Mouse (Mus musculus) cerebellum, adult (tissue): ENCODE measurements around the gene Kalrn.

Source experiments
- ATAC-seq: cut with Nextera tagmentation; 2 replicates; pipeline ENCODE4 v1.9.2; 2017; ENCODE audit warnings: mild to moderate bottlenecking, moderate library complexity, mixed read lengths; ENCODE audit not compliant: insufficient number of reproducible peaks, low FRiP score, low TSS enrichment

The Kalrn gene

GRCm38 (mm10) chr16:34573151-34573802 is at the start of gene Kalrn:
Kalrn (minus strand) TSS chr16:34573532.
- ATAC-seq, result peak; percentile 88

GRCm38 (mm10) chr16:34614021-34614420 is 40.7 kb upstream of the Kalrn start:
- no peak for ATAC-seq

- ATAC-seq, result no peak
These were observed 36.8 kb upstream of the Kalrn start for GRCm38 (mm10) chr16:34610137-34610536.

GRCm38 (mm10) chr16:34605679-34606078 is 32.3 kb upstream of the Kalrn start:
- peak; percentile 66; the same call in 1 of the 2 replicates for ATAC-seq

DNA sequence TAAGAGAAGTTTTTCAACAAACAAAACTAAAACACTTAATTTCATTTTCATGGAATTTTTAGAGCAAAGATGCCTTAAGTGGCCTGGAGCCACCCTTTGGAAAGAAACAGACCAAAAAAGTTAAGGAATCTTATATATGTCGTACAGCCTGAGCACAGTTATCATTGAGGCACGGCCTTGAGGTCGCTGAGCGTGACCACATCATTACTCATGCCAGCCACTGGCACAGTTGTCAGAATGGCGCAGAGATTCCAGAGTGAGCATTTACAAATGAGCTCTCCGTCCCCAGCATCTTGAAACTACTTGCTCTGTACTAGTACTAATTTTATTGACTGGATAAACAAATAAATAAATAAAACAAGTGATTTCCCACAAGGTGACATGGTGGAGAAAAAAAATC is 30.5 kb upstream of the Kalrn start:
- ATAC-seq, result no peak

GRCm38 (mm10) chr16:34603076-34603475 is 29.7 kb upstream of the Kalrn start:
- no peak for ATAC-seq

GRCm38 (mm10) chr16:34601954-34602353 is 28.6 kb upstream of the Kalrn start:
- no peak for ATAC-seq

DNA sequence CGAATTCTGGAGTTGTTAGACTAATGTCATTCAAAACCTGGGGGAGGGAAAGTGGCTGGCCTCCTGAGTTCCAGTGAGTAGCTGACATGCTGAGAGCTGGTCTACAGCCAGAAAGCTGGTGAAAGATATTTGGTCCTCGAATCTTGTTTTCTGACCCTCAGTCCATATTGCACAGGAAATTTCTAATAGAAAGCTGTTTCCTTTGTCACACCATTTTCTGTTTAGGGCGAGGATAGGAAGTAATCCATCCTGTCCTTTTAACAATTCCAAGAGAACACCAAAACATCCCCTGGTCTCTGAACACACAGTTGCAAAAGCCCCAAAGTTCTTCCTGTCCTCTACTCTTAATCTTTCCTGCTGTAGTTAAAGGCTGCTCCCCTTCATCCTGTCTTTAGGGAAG is 22.0 kb upstream of the Kalrn start:
- ATAC-seq, result no peak

- ATAC-seq, result no peak
These were observed 21.4 kb upstream of the Kalrn start for GRCm38 (mm10) chr16:34594597-34595262.

DNA sequence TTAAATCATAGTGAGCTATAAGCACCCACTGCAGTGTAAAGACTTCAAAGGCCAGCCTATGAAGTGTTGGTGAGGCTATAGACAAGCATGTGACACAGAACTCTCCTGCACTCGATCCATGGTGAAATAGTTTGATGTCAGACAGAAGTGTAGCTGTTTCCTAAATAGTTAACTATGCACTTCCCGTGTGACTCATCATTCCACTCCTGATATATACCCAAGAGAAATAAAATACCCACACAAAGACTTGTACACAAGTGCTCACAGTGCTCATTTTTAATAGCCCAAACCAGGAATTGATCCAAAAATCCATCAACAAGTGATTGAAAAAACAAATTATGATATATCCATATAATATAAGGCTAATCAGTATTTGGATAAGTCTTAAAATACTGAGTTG is 19.4 kb upstream of the Kalrn start:
- ATAC-seq, result no peak

GRCm38 (mm10) chr16:34591934-34592333 is 18.6 kb upstream of the Kalrn start:
- no peak for ATAC-seq

DNA sequence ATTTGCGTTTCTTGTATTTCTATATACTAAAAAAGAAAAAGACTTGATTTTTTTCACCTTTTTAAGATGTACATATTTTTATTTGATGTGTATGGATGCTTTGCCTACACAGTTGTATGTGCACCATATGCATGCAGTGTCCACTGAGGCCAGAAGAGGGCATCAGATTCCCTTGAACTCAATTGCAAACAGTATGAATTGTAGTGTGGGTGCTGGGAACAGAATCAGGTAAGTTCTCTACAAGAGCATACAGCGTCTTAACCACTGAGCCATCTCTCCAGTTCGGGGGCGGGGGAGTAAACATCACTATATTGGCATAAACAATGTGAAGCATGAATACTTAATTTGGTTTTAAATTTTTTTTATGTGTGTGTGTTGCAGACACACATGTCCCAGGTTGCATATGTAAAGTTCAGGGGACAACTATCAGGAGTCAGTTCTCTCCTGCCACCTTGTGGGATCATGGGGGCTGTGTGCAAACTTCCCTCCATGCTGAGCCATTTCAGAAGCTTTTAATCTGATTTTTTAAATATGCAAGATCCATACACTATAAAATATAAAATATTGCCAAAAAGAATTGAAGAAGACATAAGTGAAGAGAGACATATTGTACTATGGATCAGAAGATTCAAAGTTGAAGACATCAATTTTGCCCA is 6.5 kb upstream of the Kalrn start:
- no peak for ATAC-seq

DNA sequence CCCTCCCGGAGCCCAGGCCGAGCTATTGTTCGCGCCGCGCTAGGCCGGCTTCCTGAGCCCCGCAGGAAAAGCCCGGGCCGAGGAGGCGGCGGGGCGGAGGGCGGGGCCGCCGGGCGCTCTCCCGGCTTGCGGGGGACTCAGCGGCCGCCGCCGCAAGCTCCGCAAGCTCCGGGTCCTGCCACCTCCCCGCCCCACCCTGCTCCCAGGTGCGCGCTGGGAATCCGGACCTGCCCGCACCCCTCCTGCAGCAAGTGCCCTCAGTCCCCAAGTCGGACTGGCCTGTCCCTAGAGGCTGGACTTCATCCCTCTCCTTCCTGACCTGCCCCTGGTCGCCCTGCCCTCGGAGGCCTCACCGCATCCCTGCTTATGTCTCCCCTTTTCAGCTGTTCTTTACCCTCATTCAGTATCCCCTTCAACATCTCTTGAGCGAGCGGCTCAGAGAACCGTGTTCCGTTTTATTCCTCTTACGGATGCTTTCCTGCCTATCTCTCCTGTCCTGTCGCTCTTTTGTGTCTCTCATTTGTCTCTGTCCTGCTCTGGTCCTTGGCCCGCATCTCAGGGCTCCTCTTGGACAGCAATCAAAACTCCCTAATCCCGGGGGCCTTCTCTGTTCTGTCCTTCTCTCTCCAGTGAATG is 642 bp upstream of the Kalrn start:
- ATAC-seq, result peak; percentile 63

DNA sequence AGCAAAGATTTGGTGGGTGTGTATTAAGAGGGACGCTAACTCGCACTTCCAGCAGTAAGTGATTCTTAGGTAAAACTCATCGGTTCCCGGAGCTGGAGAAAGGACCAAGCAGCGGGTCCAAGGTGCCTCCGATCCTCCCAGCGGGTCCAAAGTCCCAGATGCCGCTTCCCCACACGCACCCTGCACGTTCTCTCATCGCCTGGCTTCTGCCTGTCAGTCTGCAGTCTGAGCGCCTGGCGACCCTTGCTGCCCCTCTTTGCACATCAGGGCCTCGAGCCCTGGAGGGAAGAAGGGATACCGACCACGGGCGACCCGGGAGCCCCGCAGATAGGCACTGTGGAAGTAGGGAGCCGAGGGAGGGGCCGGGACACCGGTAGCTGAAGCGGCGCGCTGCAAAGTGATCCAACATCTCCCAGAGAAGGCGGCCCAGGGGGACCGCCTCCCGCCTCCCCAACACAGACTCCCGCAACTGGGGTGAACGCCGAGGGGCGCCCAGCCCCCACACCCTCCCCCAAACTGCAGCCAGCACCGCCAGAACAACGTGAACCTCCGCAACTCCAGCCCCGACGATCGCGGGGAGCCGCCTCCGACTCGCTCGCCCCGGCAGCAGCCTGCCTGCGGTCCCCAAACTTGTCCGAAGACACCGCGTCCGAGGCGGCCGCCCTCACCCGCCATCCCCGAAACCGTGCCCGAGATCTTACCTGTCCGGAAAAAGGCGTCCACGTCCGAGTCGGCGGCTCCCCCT is 754 bp downstream of the Kalrn start:
- ATAC-seq, result no peak

DNA sequence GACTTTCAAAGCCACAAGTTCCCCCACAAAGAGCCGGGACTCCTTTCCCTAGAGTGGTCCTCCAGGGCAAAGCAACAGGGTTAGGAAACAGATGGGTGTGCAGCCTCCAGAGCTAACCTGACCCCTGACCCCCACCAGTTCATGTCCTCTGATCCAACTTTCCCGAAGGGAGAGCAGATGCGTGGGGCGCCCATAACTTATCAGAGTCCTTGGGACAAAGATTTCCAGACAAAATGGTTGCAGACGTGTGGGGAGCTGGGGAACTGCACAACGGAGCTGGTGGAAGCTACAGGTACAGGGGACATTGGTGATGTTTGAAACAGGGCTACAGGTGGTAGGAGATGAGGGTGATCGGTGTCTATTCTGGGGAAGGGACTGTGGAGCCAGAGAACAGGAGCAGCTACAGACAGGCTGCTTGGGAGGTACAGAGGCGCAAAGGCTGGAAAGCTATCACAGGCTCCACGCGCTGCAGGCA is 1.4 kb downstream of the Kalrn start:
- ATAC-seq, result no peak

DNA sequence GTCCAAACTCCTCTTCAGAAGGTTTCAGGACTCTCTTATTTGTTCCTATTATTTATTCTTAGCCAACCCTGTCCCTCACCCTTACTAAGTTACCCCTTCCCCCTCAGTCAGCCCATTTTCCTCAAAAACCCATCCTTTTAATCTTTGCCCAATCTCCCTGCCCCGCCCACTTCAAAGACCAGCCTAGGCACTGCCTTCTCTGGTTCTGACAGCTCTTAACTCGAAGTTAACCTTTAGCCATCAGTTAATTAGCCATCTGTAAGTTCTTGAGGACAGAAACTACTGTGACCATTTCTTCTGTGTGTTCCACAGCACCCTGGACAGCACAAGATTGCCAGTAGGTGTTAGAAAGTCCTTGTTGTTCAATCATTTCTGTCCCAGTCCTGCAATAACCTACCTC is 3.4 kb downstream of the Kalrn start:
- no peak for ATAC-seq

GRCm38 (mm10) chr16:34568831-34569230 is 4.5 kb downstream of the Kalrn start:
- no peak for ATAC-seq

DNA sequence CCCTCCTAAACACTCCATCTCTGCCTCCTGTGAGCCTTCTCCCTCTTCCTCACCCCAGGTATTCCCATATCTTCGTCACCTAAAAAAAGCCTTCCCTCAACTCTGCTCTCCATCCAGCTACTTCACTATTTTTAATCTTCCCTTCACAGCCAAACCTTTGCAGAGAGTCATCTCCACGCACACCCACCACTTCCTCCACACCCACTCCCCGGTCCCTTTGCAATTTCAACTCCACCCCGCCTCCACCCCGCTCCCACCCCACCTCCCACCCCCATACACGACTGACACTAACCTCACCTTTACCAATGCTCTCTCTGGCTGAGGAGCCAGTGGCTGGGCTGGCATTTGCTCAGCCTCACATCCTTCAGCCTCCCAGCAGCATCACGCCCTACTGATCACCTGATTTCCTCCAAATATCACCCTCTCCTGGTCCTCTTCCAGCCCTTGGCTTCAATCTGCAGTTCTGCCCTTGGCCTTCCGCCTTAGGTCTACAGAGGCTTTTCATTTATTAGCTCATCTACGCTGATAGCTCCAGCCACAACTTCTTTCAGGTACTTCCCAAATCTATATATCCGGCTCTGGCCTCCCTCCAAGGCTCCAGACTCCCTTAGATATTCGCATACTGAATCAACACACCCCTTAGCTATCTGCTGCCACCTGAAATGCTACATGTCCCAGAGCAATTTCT is 9.6 kb downstream of the Kalrn start:
- no peak for ATAC-seq

GRCm38 (mm10) chr16:34561734-34562135 is 11.6 kb downstream of the Kalrn start:
- no peak for ATAC-seq

DNA sequence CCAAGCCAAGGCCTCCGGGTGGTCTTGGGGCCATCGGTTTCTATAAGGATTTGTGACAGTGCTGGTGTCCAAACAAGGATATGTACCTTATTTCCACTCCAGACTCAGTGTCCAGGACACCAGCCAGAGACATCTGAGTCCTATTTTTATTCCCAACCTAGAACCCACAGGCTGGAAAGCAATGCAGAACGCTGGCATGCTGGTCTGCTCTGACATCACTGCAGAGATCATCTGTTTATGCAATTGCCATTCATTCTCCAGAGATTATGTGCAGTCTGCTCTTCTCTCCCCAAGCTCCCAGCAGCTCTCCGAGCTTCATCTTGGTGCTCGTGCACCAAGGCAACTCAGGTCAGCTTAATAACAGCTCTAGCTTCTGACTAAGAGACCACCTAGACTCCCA is 12.5 kb downstream of the Kalrn start:
- ATAC-seq, result peak; percentile 50
